Mouse (Mus musculus) bone marrow macrophage, adult 2 months (primary cell): ENCODE measurements around the gene Zfc3h1.

Experiments used
- CTCF ChIP-seq: IDR thresholded peaks from 2 replicates; pipeline ENCODE4 v1.5.1; 2012; ENCODE audit warnings: low read depth, mild to moderate bottlenecking, low read length, moderate library complexity
- POLR2A ChIP-seq: IDR thresholded peaks from 2 replicates; pipeline ENCODE4 v1.6.1; 2012; ENCODE audit warnings: mild to moderate bottlenecking, low read depth, low read length, borderline replicate concordance

- TF ChIP-seq POLR2A (no peak), CTCF (no peak)
These were observed 83.9 kb downstream of the Zfc3h1 start for GRCm38 (mm10) chr10:115468632-115469031.
